Mouse (Mus musculus): ENCODE data around the gene Ptma. TPM values are rescaled to one million over a fixed set of nuclear protein-coding genes. Genes with fewer than 3 reads are reported as not detected.

Ptma gene
- polyA plus RNA-seq, 1 experiment from 2014 or later, result 3,592 TPM

DNA sequence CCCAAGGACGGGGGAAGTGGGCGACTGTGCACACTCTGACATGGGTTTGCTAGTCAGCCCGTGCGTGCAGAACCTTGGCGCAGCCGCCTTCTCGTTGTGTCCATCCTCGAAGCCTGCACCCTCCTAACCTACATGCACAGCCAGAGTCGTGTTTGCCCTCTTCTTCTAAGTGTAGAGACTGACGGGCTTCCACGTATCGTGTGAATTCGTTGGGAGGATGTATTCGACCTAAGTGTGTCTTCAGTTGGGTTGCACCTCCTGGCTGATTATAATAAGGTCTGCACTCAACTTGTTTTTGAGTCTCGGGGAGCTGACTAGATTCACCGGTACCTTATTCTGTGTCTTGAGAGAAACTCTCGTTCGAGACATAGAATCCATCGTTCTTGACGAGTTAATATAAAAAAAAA lies 38.6 kb upstream of the Ptma start:
- peak overlapping the region; percentile 99 for H3K27ac ChIP-seq (replicated peaks)
- WGBS, result 10% methylated on average over 20 of the region's 20 CpGs

DNA sequence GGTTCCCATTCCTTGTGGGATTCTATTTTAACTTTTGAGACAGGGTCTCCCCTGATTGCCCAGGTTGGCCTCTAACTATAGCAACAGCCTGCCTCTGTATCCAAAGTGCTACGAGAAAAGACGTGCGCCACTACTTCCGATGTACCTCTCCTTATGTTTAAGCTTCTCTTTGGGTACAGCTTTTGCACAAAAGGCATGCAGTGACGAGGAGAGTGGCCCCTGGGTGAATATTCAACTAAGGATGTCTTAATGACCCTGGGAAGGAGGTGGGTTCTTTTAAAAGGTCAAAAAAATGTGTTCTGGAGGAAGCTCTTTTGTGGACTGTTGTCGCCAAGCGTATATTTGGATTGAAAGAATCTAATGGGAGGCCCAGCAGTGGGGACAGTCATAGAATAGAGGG lies 38.2 kb upstream of the Ptma start:
- DNase-seq (ENCODE audit: low spot score), result no peak
- H3K4me1 ChIP-seq, result peaks cover 30% of the 10 kb centered on the region
- 81% methylated on average over 7 of the region's 7 CpGs for WGBS
- peak overlapping the region; percentile 72 for H3K4me3 ChIP-seq
- H3K9me3 ChIP-seq, result no peaks in the 10 kb centered on the region
- no peaks in the 10 kb centered on the region for H3K36me3 ChIP-seq (replicated peaks)
- H3K27me3 ChIP-seq (replicated peaks; ENCODE audit: low read depth, poor library complexity, severe bottlenecking), result no peaks in the 10 kb centered on the region
- H3K27ac ChIP-seq (replicated peaks), result peak overlapping the region; percentile 99

More for the DNA sequence above, 38.6 kb upstream of the Ptma start:
- H3K4me1 ChIP-seq, result peaks cover 30% of the 10 kb centered on the region
- no peaks in the 10 kb centered on the region for H3K27me3 ChIP-seq (replicated peaks; ENCODE audit: low read depth, poor library complexity, severe bottlenecking)
- DNase-seq (ENCODE audit: low spot score), result no peak
- H3K36me3 ChIP-seq (replicated peaks), result no peaks in the 10 kb centered on the region
- H3K9me3 ChIP-seq, result no peaks in the 10 kb centered on the region
- H3K4me3 ChIP-seq, result peak overlapping the region; percentile 72

DNA sequence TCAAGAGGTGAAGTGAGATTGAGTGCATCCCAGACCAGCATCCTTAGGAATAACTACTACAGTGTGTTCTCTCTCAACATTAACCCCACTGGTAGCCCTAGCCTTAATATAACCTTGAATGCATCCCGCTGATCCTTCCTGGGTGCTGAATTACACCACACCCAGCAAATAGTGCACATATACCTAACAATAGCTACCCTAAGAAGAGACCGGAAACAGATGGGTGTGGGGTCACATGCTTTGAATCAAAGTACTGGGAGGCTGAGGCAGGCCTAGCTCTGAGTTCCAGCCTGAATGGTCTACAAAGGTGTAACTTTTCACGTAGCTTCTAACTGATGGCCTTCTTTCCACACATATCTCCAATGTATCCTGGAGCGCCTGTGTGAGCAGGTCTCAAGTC lies 37.8 kb upstream of the Ptma start:
- no peak for DNase-seq (ENCODE audit: low spot score)
- Histone ChIP-seq H3K4me3 (peak overlapping the region; percentile 72), H3K4me1 (peaks cover 32% of the 10 kb centered on the region), H3K36me3 (replicated peaks) (no peaks in the 10 kb centered on the region), H3K9me3 (no peaks in the 10 kb centered on the region), H3K27ac (replicated peaks) (peak overlapping the region; percentile 99), H3K27me3 (replicated peaks; ENCODE audit: low read depth, poor library complexity, severe bottlenecking) (no peaks in the 10 kb centered on the region)
- 97% methylated on average over 4 of the region's 4 CpGs for WGBS

DNA sequence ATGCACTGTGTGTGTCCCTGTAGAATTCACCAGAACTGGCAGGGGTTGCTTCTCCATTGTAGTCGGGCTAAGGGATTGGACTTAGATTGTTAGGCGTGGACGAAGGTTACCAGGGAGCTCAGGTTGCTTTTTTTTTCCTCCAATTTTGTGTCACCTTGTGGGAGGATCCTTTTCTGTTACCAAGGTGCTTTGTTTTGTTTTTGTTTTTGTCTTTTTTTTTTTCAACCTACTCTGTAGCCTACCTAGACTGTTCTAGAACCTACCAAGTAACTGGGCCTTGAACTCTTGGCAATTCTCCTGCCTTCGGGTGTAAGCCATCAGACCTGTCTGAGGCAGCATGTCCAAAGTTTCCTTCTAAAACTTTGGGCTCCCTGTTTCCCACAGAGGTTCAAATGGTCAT lies 36.6 kb upstream of the Ptma start:
- Histone ChIP-seq H3K4me1 (peaks cover 35% of the 10 kb centered on the region), H3K9me3 (no peaks in the 10 kb centered on the region), H3K36me3 (replicated peaks) (no peaks in the 10 kb centered on the region), H3K27ac (replicated peaks) (no peak overlapping the region), H3K4me3 (no peak overlapping the region), H3K27me3 (replicated peaks; ENCODE audit: low read depth, poor library complexity, severe bottlenecking) (no peaks in the 10 kb centered on the region)
- WGBS, result 93% methylated on average over 4 of the region's 4 CpGs
- no peak for DNase-seq (ENCODE audit: low spot score)

DNA sequence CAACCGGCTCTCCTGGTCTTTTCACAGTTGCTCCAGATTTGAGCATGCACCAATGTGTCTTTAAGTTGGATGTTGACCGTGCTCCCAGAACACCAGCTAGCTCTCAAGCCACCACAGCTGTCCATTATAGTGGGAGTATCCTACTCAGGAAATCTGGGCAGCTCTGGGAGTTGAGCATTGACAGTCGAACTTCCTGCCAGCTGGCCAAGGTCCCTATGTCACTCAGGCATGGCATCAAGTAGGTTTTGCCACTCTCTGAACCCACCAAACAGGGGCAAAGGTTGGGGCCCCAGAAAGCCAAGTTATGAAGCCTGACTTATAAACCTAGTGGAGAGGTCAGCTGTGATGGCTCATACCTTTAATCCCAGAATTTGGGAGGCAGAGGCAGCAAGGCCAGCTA lies 35.8 kb upstream of the Ptma start:
- DNase-seq (ENCODE audit: low spot score), result no peak
- H3K27ac ChIP-seq (replicated peaks), result no peak overlapping the region

DNA sequence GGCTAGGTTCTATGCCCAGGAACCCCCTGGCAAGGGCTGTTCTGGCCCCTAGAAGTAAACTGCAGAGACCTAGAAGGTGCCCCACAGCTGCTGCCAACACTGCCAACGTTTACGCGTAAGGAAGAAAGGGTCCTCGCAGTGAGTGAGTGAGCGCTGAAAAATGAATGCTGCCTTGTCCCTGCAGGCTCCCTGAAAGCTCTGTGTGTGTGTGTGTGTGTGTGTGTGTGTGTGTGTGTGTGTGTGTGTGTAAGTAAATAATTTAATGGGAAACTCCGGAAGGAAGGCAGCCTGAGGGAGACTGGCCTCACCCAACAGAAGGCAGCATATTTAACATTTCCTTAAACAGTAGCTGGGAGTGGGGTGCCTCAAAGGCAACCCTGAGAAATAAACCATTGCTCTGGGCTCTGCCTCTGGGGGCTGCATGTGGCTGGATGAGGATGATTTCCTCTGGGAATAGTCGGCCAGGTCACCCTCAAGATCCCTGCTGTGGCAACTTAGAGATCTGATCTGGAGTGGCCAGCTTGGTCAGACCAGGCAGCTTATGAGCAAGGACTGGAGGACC lies 34.9 kb upstream of the Ptma start:
- 61% methylated on average over 7 of the region's 7 CpGs for WGBS
- no peak for DNase-seq (ENCODE audit: low spot score)
- Histone ChIP-seq H3K9me3 (no peaks in the 10 kb centered on the region), H3K4me1 (peaks cover 35% of the 10 kb centered on the region), H3K36me3 (replicated peaks) (no peaks in the 10 kb centered on the region), H3K27me3 (replicated peaks; ENCODE audit: low read depth, poor library complexity, severe bottlenecking) (no peaks in the 10 kb centered on the region), H3K27ac (replicated peaks) (peak overlapping the region; percentile 76), H3K4me3 (no peak overlapping the region)

More for the DNA sequence above, 35.8 kb upstream of the Ptma start:
- H3K36me3 ChIP-seq (replicated peaks), result no peaks in the 10 kb centered on the region
- no peak overlapping the region for H3K4me3 ChIP-seq
- peaks cover 35% of the 10 kb centered on the region for H3K4me1 ChIP-seq
- 90% methylated on average over 3 of the region's 3 CpGs for WGBS
- H3K9me3 ChIP-seq, result no peaks in the 10 kb centered on the region
- no peaks in the 10 kb centered on the region for H3K27me3 ChIP-seq (replicated peaks; ENCODE audit: low read depth, poor library complexity, severe bottlenecking)

DNA sequence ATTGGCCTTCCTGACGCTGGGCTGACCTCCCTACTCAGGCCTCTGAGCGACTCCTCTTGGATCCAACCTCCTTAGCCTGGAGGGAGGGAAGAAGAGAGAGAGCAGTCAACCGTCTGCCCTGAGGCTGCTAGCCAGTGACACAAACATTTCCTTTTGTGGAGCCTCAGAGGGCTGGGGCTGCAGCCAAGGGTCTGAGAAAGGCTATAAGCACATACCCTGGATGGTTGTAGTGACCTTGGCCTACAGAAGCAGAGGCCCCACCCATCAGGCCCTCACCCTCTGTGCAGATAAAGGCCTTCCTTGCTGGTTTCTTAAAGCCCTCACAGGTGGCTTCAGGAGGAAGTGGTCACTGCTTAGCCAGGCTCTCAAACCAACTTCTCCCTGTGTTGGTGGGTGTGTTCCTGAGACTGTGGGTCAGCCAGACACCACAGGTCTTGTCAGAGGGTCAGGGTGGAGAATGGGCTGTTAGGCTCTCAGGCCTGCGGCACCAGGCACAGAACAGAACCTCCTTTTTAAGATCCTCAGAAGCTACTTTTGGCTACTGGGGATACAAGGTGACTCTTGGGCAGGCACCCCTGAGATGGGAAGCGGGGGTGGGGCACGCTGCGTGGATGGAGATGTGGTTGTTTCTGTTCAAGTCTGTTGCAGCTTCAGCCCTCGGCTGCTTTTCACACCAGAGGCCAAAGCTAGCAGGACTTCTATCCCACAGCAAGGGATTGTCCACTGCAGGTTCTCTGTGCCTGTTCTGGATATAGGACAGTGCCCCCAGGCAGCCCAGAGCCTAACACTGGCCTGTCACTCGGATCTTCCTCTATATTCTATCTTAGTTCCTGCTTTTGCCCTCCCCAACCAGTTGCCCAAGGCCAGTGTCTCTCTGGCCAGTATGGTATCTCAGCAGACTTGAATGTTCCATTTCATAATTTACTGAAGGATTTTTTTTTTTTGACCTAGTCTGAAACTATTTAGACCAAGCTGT lies 34.1 kb upstream of the Ptma start:
- peak overlapping the region; percentile 76 for H3K27ac ChIP-seq (replicated peaks)
- H3K4me1 ChIP-seq, result peaks cover 37% of the 10 kb centered on the region
- H3K36me3 ChIP-seq (replicated peaks), result no peaks in the 10 kb centered on the region
- H3K9me3 ChIP-seq, result no peaks in the 10 kb centered on the region
- 68% methylated on average over 9 of the region's 9 CpGs for WGBS
- no peak for DNase-seq (ENCODE audit: low spot score)
- no peak overlapping the region for H3K4me3 ChIP-seq
- no peaks in the 10 kb centered on the region for H3K27me3 ChIP-seq (replicated peaks; ENCODE audit: low read depth, poor library complexity, severe bottlenecking)

DNA sequence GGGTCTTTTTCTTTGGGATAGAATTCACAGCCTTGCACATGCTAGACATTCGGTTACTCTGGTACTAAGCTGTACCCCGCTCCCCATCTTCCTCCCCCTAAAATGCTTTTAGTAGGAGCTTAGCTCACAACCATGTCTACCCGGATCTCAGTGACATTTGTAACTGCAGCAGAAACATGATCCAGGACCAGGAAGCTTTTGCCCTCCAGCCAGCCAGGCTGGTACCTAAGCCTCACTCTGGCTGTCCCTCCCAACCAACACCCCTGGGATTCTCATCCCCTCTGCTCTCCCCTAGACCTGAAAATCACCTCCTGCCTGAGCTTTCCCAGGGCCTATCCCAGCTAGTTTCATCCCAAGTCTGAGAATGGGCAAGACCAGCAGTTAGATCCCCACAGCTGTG lies 32.7 kb upstream of the Ptma start:
- H3K4me3 ChIP-seq, result no peak overlapping the region
- WGBS, result 73% methylated on average over 3 of the region's 3 CpGs
- H3K4me1 ChIP-seq, result peaks cover 35% of the 10 kb centered on the region
- no peaks in the 10 kb centered on the region for H3K9me3 ChIP-seq
- no peaks in the 10 kb centered on the region for H3K36me3 ChIP-seq (replicated peaks)
- H3K27ac ChIP-seq (replicated peaks), result no peak overlapping the region
- H3K27me3 ChIP-seq (replicated peaks; ENCODE audit: low read depth, poor library complexity, severe bottlenecking), result no peaks in the 10 kb centered on the region
- DNase-seq (ENCODE audit: low spot score), result no peak

DNA sequence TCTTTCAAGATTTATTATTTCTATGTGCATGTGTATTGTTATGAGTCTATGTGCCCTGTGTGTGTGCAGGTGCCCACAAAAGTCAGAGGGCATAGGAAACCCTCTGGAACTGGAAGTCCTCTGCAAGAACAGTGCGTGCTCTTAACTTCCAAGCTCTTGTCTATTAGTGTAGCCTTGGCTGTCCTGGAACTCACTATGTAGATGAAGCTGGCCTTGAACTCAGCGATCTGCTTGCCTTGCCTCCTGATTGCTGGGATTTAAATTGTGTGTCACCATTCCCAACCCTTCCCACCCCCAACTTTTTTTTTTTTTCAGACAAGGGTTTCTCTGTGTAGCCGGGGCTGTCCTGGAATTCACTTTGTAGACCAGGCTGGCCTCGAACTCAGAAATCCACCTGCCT lies 30.2 kb upstream of the Ptma start:
- no peak overlapping the region for H3K27ac ChIP-seq (replicated peaks)
- WGBS, result 95% methylated on average over 4 of the region's 4 CpGs
- DNase-seq (ENCODE audit: low spot score), result no peak
- H3K36me3 ChIP-seq (replicated peaks), result no peaks in the 10 kb centered on the region
- no peak overlapping the region for H3K4me3 ChIP-seq
- H3K27me3 ChIP-seq (replicated peaks; ENCODE audit: low read depth, poor library complexity, severe bottlenecking), result no peaks in the 10 kb centered on the region
- no peaks in the 10 kb centered on the region for H3K9me3 ChIP-seq
- H3K4me1 ChIP-seq, result peaks cover 46% of the 10 kb centered on the region

DNA sequence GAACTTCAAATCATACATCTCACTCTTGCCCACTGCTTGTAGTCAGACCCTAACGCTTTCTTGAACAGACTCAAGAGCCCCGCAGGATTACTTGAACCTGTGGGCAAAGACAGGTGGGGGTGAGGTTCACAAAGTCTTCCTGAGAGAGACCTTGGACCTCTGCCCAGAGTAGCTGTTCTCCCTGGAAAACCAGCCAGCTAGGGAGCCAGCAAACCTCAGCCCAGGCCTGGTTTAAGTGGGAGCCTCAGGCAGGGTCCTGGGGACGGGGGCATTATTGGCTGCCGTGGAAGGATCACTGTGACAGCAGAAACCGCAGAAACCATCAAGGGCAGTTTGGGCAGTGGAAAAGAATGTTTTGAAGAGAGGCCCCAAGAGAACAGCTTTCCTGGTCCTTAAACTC lies 29.2 kb upstream of the Ptma start:
- no peak overlapping the region for H3K4me3 ChIP-seq
- DNase-seq (ENCODE audit: low spot score), result no peak
- no peak overlapping the region for H3K27ac ChIP-seq (replicated peaks)
- H3K9me3 ChIP-seq, result no peaks in the 10 kb centered on the region
- H3K27me3 ChIP-seq (replicated peaks; ENCODE audit: low read depth, poor library complexity, severe bottlenecking), result no peaks in the 10 kb centered on the region
- peaks cover 45% of the 10 kb centered on the region for H3K4me1 ChIP-seq
- H3K36me3 ChIP-seq (replicated peaks), result no peaks in the 10 kb centered on the region
- 84% methylated on average over 5 of the region's 5 CpGs for WGBS

DNA sequence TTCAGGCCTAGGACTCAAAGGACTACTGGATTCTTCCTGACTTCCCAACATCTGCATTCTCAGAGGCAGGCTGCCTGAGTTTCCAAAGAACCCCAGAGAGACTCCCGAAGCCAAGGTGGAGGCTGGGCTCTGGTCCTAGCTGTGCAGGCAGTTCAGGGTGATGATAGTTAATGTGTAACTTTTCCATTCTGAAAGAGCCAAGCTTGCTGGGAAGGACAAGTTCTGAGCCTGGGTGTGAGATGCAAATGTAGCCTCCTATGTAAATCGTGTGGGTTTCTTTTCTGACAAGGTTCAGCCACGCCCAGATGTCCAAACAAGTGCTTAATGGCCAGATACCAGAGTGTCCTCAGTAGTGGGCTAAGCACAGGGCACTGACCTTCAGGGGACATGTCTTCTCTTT lies 28.5 kb upstream of the Ptma start:
- DNase-seq (ENCODE audit: low spot score), result no peak
- Histone ChIP-seq H3K36me3 (replicated peaks) (no peaks in the 10 kb centered on the region), H3K4me3 (no peak overlapping the region), H3K27me3 (replicated peaks; ENCODE audit: low read depth, poor library complexity, severe bottlenecking) (no peaks in the 10 kb centered on the region), H3K9me3 (no peaks in the 10 kb centered on the region), H3K27ac (replicated peaks) (peak overlapping the region; percentile 52; the same call in 1 of the 2 replicates), H3K4me1 (peaks cover 47% of the 10 kb centered on the region)
- WGBS, result 67% methylated on average over 3 of the region's 3 CpGs

DNA sequence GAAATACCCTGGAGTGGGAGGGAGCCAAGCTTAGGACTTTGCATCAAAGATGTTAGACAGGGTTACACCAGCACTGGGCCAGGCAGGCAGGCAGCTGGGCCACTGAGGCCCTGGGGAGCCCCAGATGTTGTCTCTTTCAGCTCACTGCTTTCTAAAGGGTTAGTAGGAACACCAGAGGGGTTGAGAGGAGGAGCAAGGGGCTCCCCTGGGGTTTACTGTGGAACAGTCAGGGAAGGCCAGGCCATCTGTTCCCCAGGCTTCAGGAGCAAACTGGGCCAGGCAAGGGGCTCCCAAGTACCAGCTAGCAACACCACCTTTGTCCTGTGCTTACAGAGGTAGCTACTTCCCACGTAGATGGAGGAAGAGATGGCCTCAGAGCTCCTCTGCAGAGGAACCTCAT lies 27.9 kb upstream of the Ptma start:
- no peaks in the 10 kb centered on the region for H3K27me3 ChIP-seq (replicated peaks; ENCODE audit: low read depth, poor library complexity, severe bottlenecking)
- DNase-seq (ENCODE audit: low spot score), result no peak
- H3K36me3 ChIP-seq (replicated peaks), result no peaks in the 10 kb centered on the region
- no peak overlapping the region for H3K4me3 ChIP-seq
- 54% methylated on average over 1 of the region's 1 CpGs for WGBS
- H3K9me3 ChIP-seq, result no peaks in the 10 kb centered on the region
- peaks cover 53% of the 10 kb centered on the region for H3K4me1 ChIP-seq
- peak overlapping the region; percentile 52 for H3K27ac ChIP-seq (replicated peaks)

DNA sequence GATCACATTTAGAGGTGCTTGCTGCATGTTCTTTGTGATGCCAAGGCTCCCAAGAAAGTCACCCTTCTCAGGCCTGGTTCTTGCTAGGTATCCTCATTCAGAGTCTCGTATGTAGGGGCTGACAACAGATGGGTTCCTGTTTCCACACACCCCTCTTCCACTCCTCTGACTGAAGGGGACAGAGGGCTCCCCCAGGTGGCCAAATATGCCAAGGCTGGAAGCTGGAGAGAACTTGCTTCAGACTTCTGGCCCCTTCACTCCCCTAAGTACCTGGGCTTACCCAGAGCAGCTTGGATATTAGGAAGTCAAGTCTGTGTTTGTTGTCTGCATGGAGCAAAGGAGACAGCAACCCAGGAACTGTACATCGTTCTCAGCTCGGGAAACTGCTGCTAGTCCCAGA lies 26.6 kb upstream of the Ptma start:
- Histone ChIP-seq H3K9me3 (no peaks in the 10 kb centered on the region), H3K27ac (replicated peaks) (peak overlapping the region; percentile 7; the same call in 1 of the 2 replicates), H3K27me3 (replicated peaks; ENCODE audit: low read depth, poor library complexity, severe bottlenecking) (no peaks in the 10 kb centered on the region), H3K36me3 (replicated peaks) (no peaks in the 10 kb centered on the region), H3K4me1 (peaks cover 61% of the 10 kb centered on the region), H3K4me3 (no peak overlapping the region)
- DNase-seq (ENCODE audit: low spot score), result peak; percentile 64
- 49% methylated on average over 3 of the region's 3 CpGs for WGBS
